ENCODE assay signal across 8 mouse cellular contexts in genomic region chr1:36714311-36714710, GRCm38 (mm10). TPM values are rescaled to one million over a fixed set of nuclear protein-coding genes. Genes with fewer than 3 reads are reported as not detected.
DNase-seq lines count a peak whose midpoint lies in the region; ATAC-seq and TF ChIP-seq lines count a peak whose summit lies in the region.

Gene Actr1b, minus strand, starts transcription at chr1:36714422.

- H3K36me3 ChIP-seq in lung, embryonic 14.5 days (ENCODE audit: insufficient read depth): no peaks in the 10 kb centered on the region
- H3K36me3 ChIP-seq in embryonic facial prominence, embryonic 14.5 days (ENCODE audit: control insufficient read depth, insufficient read depth, low read length): no peaks in the 10 kb centered on the region
- H3K36me3 ChIP-seq in heart, postnatal 0 days (replicated peaks; ENCODE audit: control insufficient read depth, insufficient read depth, low read length): no peaks in the 10 kb centered on the region
- no peaks in the 10 kb centered on the region for H3K36me3 ChIP-seq in limb, embryonic 10.5 days
- no peaks in the 10 kb centered on the region for H3K36me3 ChIP-seq in neural tube, embryonic 15.5 days

- H3K9ac ChIP-seq in lung, embryonic 14.5 days: no peak within 1 kb of the TSS
- H3K9ac ChIP-seq in embryonic facial prominence, embryonic 14.5 days (ENCODE audit: low read depth, low read length): no peak within 1 kb of the TSS
- H3K9ac ChIP-seq in heart, postnatal 0 days (replicated peaks; ENCODE audit: low read depth, low read length): no peak within 1 kb of the TSS
- no peak within 1 kb of the TSS for H3K9ac ChIP-seq in neural tube, embryonic 15.5 days (replicated peaks)

- WGBS in lung, embryonic 14.5 days: 77% methylated on average over 5 of the region's 5 CpGs
- 88% methylated on average over 5 of the region's 5 CpGs for WGBS in embryonic facial prominence, embryonic 14.5 days
- 66% methylated on average over 5 of the region's 5 CpGs for WGBS in heart, postnatal 0 days
- WGBS in limb, embryonic 10.5 days: 81% methylated on average over 5 of the region's 5 CpGs
- 82% methylated on average over 5 of the region's 5 CpGs for WGBS in neural tube, embryonic 15.5 days

- DNase-seq in lung, embryonic 14.5 days: no peak
- DNase-seq in lung, adult 18-20 months: no peak
- DNase-seq in embryonic facial prominence, embryonic 14.5 days (ENCODE audit: low spot score): no peak
- DNase-seq in heart, postnatal 0 days (ENCODE audit: low spot score): no peak
- DNase-seq in limb, embryonic 10.5 days (ENCODE audit: low spot score): no peak
- no peak for DNase-seq in testis, postnatal 10 days (ENCODE audit: low spot score)
- DNase-seq in urinary bladder, postnatal 10 days (ENCODE audit: low spot score): no peak

- H3K4me3 ChIP-seq in lung, embryonic 14.5 days (ENCODE audit: low read depth, low read length): no peak within 1 kb of the TSS
- H3K4me3 ChIP-seq in embryonic facial prominence, embryonic 14.5 days (ENCODE audit: low read depth, low read length): no peak within 1 kb of the TSS
- H3K4me3 ChIP-seq in heart, postnatal 0 days (ENCODE audit: low read depth, low read length): no peak within 1 kb of the TSS
- no peak within 1 kb of the TSS for H3K4me3 ChIP-seq in limb, embryonic 10.5 days
- H3K4me3 ChIP-seq in neural tube, embryonic 15.5 days (replicated peaks): no peak within 1 kb of the TSS

- no peaks in the 10 kb centered on the region for H3K27me3 ChIP-seq in lung, embryonic 14.5 days (ENCODE audit: insufficient read depth, low read length)
- H3K27me3 ChIP-seq in embryonic facial prominence, embryonic 14.5 days (replicated peaks; ENCODE audit: control insufficient read depth, insufficient read depth, low read length): no peaks in the 10 kb centered on the region
- H3K27me3 ChIP-seq in heart, postnatal 0 days (ENCODE audit: control insufficient read depth, insufficient read depth, low read length): no peaks in the 10 kb centered on the region
- H3K27me3 ChIP-seq in limb, embryonic 10.5 days (ENCODE audit: low read depth, poor library complexity, severe bottlenecking): no peaks in the 10 kb centered on the region; the same call in 1 of the 2 replicates
- H3K27me3 ChIP-seq in neural tube, embryonic 15.5 days (replicated peaks): no peaks in the 10 kb centered on the region

- H3K4me2 ChIP-seq in lung, embryonic 14.5 days: no peak within 1 kb of the TSS
- no peak within 1 kb of the TSS for H3K4me2 ChIP-seq in embryonic facial prominence, embryonic 14.5 days (ENCODE audit: low read depth, low read length)
- H3K4me2 ChIP-seq in heart, postnatal 0 days (ENCODE audit: low read depth, low read length): no peak within 1 kb of the TSS
- H3K4me2 ChIP-seq in neural tube, embryonic 15.5 days: no peak within 1 kb of the TSS

- no peaks in the 10 kb centered on the region for H3K4me1 ChIP-seq in lung, embryonic 14.5 days (ENCODE audit: insufficient read depth)
- no peaks in the 10 kb centered on the region for H3K4me1 ChIP-seq in embryonic facial prominence, embryonic 14.5 days (ENCODE audit: control insufficient read depth, insufficient read depth, low read length)
- H3K4me1 ChIP-seq in heart, postnatal 0 days (ENCODE audit: control insufficient read depth, insufficient read depth): no peaks in the 10 kb centered on the region
- no peaks in the 10 kb centered on the region for H3K4me1 ChIP-seq in limb, embryonic 10.5 days
- H3K4me1 ChIP-seq in neural tube, embryonic 15.5 days: peaks cover 5% of the 10 kb centered on the region; the same call in 1 of the 2 replicates

- no peak for ATAC-seq in lung, embryonic 14.5 days (ENCODE audit: insufficient read depth)
- ATAC-seq in embryonic facial prominence, embryonic 14.5 days (ENCODE audit: low read depth): no peak
- no peak for ATAC-seq in heart, postnatal 0 days (ENCODE audit: insufficient read depth, low read depth)
- no peak for ATAC-seq in neural tube, embryonic 15.5 days (ENCODE audit: low FRiP score)

- TF ChIP-seq CTCF in lung, embryonic 14.5 days (IDR thresholded peaks at IDR 0.05; ENCODE audit: low read depth): no peak
- TF ChIP-seq CTCF in heart, postnatal 0 days (IDR thresholded peaks at IDR 0.05; ENCODE audit: low read depth): no peak

- H3K9me3 ChIP-seq in lung, embryonic 14.5 days (ENCODE audit: low read depth, low read length): no peaks in the 10 kb centered on the region
- H3K9me3 ChIP-seq in embryonic facial prominence, embryonic 14.5 days (ENCODE audit: control insufficient read depth, low read length): no peaks in the 10 kb centered on the region
- H3K9me3 ChIP-seq in heart, postnatal 0 days (replicated peaks; ENCODE audit: control insufficient read depth, low read length): no peaks in the 10 kb centered on the region
- H3K9me3 ChIP-seq in limb, embryonic 10.5 days (replicated peaks): no peaks in the 10 kb centered on the region
- no peaks in the 10 kb centered on the region for H3K9me3 ChIP-seq in neural tube, embryonic 15.5 days (replicated peaks)

- H3K27ac ChIP-seq in lung, embryonic 14.5 days (ENCODE audit: low read depth): no peak within 1 kb of the TSS
- no peak within 1 kb of the TSS for H3K27ac ChIP-seq in embryonic facial prominence, embryonic 14.5 days (replicated peaks; ENCODE audit: low read depth, low read length)
- H3K27ac ChIP-seq in heart, postnatal 0 days (ENCODE audit: low read depth): no peak within 1 kb of the TSS
- H3K27ac ChIP-seq in limb, embryonic 10.5 days: no peak within 1 kb of the TSS
- H3K27ac ChIP-seq in neural tube, embryonic 15.5 days (replicated peaks): no peak within 1 kb of the TSS

- TF ChIP-seq EP300 in heart, postnatal 0 days (IDR thresholded peaks at IDR 0.05; ENCODE audit: low read depth): no peak

RNA-seq across cellular contexts. Expression of gene Actr1b, which starts in this region (rescaled TPM):
- 93.6 and 98.7 TPM in 2 replicates for polyA plus RNA-seq in lung, embryonic 14.5 days (2014; fragmentation: Nextera tagmentation; extraction: Ambion mirVana)
- 92.7 and 96.4 TPM in 2 replicates for polyA plus RNA-seq in embryonic facial prominence, embryonic 14.5 days (2014; fragmentation: Nextera tagmentation; extraction: Ambion mirVana)
- total RNA-seq in heart, postnatal 0 days (2014; rRNA removed; ENCODE audit: low replicate concordance): 80.5 and 96.8 TPM in 2 replicates
- polyA plus RNA-seq in heart, postnatal 0 days (2015; fragmentation: Nextera tagmentation; extraction: Ambion mirVana): 67.1 and 67.5 TPM in 2 replicates
- 155 and 156 TPM in 2 replicates for polyA plus RNA-seq in limb, embryonic 10.5 days (2016; fragmentation: Nextera tagmentation; extraction: Ambion mirVana)
- 122 TPM in 2 replicates for polyA plus RNA-seq in neural tube, embryonic 15.5 days (2015; fragmentation: Nextera tagmentation; extraction: Ambion mirVana)
